Comparison of ENCODE assay signal across 17 mouse cellular contexts in genomic region chr3:105890220-105890619, GRCm38 (mm10). TPM values are rescaled to one million over a fixed set of nuclear protein-coding genes. Genes with fewer than 3 reads are reported as not detected.
DNase-seq lines count a peak whose midpoint lies in the region; TF ChIP-seq lines count a peak whose summit lies in the region.
"Had no signal": no experiment of that assay in that cellular context is flagged by ENCODE, and none has a peak within 500 bp of the region (broad histone marks: within the 10 kb centered on the region; RNA-seq: fewer than 3 reads in every experiment).

No protein-coding gene starts in this region.

- no peak overlapping the region for H3K4me3 ChIP-seq in layer of hippocampus, adult 2 months
- H3K4me3 ChIP-seq in hindbrain, embryonic 10.5 days: no peak overlapping the region
- H3K4me3 ChIP-seq: embryonic facial prominence, embryonic 10.5 days; erythroblast, embryonic 14.5 days; hindbrain, embryonic 12.5 days; midbrain, embryonic 13.5 days had no signal

- H3K4me1 ChIP-seq in hindbrain, embryonic 10.5 days (replicated peaks): 0 out of 2 replicates have a peak, but pooled peaks cover 4% of the 10 kb centered on the region
- H3K4me1 ChIP-seq: hindbrain, embryonic 12.5 days; midbrain, embryonic 13.5 days had no signal

- whole genome bisulfite sequencing in hindbrain, embryonic 10.5 days: 76% methylated on average over 4 of the region's 4 CpGs

- H3K27ac ChIP-seq in layer of hippocampus, adult 2 months: peak overlapping the region; percentile 51; the same call in 1 of the 2 replicates
- no peak overlapping the region for H3K27ac ChIP-seq in hindbrain, embryonic 10.5 days
- H3K27ac ChIP-seq: embryonic facial prominence, embryonic 10.5 days; hindbrain, embryonic 12.5 days; midbrain, embryonic 13.5 days had no signal

- H3K9me3 ChIP-seq in hindbrain, embryonic 10.5 days: no peaks in the 10 kb centered on the region
- H3K9me3 ChIP-seq: embryonic facial prominence, embryonic 10.5 days; hindbrain, embryonic 12.5 days; midbrain, embryonic 13.5 days had no signal

- TF ChIP-seq CTCF in layer of hippocampus, adult 2 months (conservative IDR thresholded peaks at IDR 0.05): no peak

- peak; percentile 91 for DNase-seq in heart, adult 11 months
- no peak for DNase-seq in heart, adult 8-10 months (ENCODE audit: low spot score)
- no peak for DNase-seq in layer of hippocampus, adult 2 months (ENCODE audit: low spot score in 2 of 2)
- DNase-seq in layer of hippocampus, adult 9-10 months (ENCODE audit: low spot score): no peak
- DNase-seq in brain, adult 2 months (ENCODE audit: low read depth, low spot score): peak; percentile 29
- peak; percentile 30 for DNase-seq in skeletal muscle tissue, adult 2 months (ENCODE audit: low read depth, low spot score)
- DNase-seq in hindbrain, embryonic 10.5 days (ENCODE audit: low spot score): no peak
- DNase-seq in right cerebral cortex, postnatal 14 days: no peak
- DNase-seq: B cell, adult 2 months; cerebellum, adult 11-12 months; cerebellum, postnatal 36 days; lung, postnatal 36 days had no signal

- H3K27me3 ChIP-seq in hindbrain, embryonic 10.5 days (ENCODE audit: insufficient read depth, poor library complexity, severe bottlenecking): no peaks in the 10 kb centered on the region
- H3K27me3 ChIP-seq: hindbrain, embryonic 12.5 days; midbrain, embryonic 13.5 days had no signal

- H3K36me3 ChIP-seq in hindbrain, embryonic 10.5 days: no peaks in the 10 kb centered on the region
- H3K36me3 ChIP-seq: embryonic facial prominence, embryonic 10.5 days; hindbrain, embryonic 12.5 days; midbrain, embryonic 13.5 days had no signal

RNA-seq across cellular contexts. Expression of gene Tmigd3, which starts 19.5 kb away (rescaled TPM):
- under 1 TPM in 3 of 4 experiments, not detected in 1; 0.27 to 0.62 (median 0.41) TPM for total RNA-seq in heart, adult 8-10 months (2022)
- total RNA-seq in layer of hippocampus, adult 2 months (2021): 1 to 10 TPM in 1 of 2 experiments, under 1 TPM in 1; 0.37 to 1.1 TPM
- not detected in 2 replicates for polyA plus RNA-seq in hindbrain, embryonic 10.5 days (2016; fragmentation: Nextera tagmentation; extraction: Ambion mirVana)
- polyA plus RNA-seq: embryonic facial prominence, embryonic 10.5 days; erythroblast, embryonic 14.5 days; hindbrain, embryonic 12.5 days; liver, embryonic 16.5 days; midbrain, embryonic 13.5 days had no signal

RNA-seq across cellular contexts. Expression of gene Adora3, which starts 19.6 kb away (rescaled TPM):
- under 1 TPM in 3 of 4 experiments, not detected in 1; 0.25 to 0.44 (median 0.32) TPM for total RNA-seq in heart, adult 8-10 months (2022)
- 1 to 10 TPM in 1 of 2 experiments, under 1 TPM in 1; 0.82 to 1.2 TPM for total RNA-seq in layer of hippocampus, adult 2 months (2021)
- polyA plus RNA-seq in hindbrain, embryonic 10.5 days (2016; fragmentation: Nextera tagmentation; extraction: Ambion mirVana): 0.27 TPM in 1 of 2 replicates, not detected in the other
- polyA plus RNA-seq: embryonic facial prominence, embryonic 10.5 days; erythroblast, embryonic 14.5 days; hindbrain, embryonic 12.5 days had no signal

RNA-seq across cellular contexts. Expression of gene I830077J02Rik, which starts 42.2 kb away (rescaled TPM):
- total RNA-seq in heart, adult 8-10 months (2022): 1 to 10 TPM in 1 of 4 experiments, under 1 TPM in 3; 0.28 to 1.3 (median 0.42) TPM
- total RNA-seq in layer of hippocampus, adult 2 months (2021): 1 to 10 TPM in 1 of 2 experiments, under 1 TPM in 1; 0.98 to 1.2 TPM
- polyA plus RNA-seq in hindbrain, embryonic 10.5 days (2016; fragmentation: Nextera tagmentation; extraction: Ambion mirVana): 0.65 and 0.80 TPM in 2 replicates

Comparison
In these comparisons a context has a peak if more than half of its experiments do, and no peak if none do; other contexts are left out.
1. DNase-seq: peak in heart, adult 11 months (single experiment), brain, adult 2 months (single experiment) and skeletal muscle tissue, adult 2 months (single experiment); none in heart, adult 8-10 months (single experiment), layer of hippocampus, adult 2 months (0 of 2), layer of hippocampus, adult 9-10 months (single experiment), hindbrain, embryonic 10.5 days (single experiment) and right cerebral cortex, postnatal 14 days (single experiment).